Mouse (Mus musculus) heart, adult 18-20 months (tissue): ENCODE results near the gene Gm42791. TPM values are rescaled to one million over a fixed set of nuclear protein-coding genes. Genes with fewer than 3 reads are reported as not detected.

Experiments
- DNase-seq, 2 experiments: peaks; one replicate each; pipeline ENCODE4 v3.0.0; 2021 to 2022; ENCODE audit warnings: mixed read lengths in 1 of 2
- total RNA-seq, 2 experiments: library from RNA; stranded (reverse); gene quantifications; 2 replicates each; pipeline ENCODE4 v1.2.3; 2021

Gene Gm42791
- total RNA-seq, 2 experiments from 2014 or later = 2.7 to 5.3 TPM

DNA sequence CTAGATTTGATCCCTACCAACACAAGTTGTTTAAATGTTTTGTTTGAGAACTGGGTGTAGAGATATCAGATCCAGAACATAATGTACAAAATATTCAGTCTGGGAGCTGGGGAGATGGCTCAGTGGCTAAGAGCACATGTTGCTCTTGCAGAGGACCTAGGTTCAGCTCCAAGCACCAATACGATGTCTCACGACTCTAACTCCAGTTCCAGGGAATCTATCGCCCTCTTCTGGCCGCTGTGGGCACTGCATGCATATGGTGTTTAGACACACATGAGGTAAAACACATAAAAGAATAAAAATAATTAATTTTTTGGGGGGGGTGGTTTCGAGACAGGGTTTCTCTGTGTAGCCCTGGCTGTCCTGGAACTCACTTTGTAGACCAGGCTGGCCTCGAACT is 42.5 kb downstream of the Gm42791 start:
- DNase-seq = peak; percentile 20 to 73

DNA sequence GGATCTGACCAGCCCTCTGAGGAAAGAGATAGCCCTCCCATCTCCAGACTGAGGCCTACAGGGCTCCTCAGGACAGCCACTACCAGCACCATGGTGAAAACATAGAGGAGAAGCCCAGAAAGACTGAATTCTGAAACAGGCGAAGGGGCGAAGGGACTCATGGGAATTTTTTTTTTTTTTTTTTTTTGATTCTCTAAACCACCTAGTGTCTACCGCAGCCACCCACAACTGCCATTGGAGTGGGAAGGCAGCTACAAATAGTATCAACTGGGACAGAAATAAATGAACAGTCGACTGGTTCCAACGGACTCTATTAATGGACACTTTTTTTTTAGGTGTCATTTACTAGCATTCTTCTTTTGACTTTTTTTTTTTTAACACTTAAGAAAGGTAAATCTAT is 43.6 kb downstream of the Gm42791 start:
- no peak for DNase-seq

GRCm38 (mm10) chr5:148950064-148950463 is 44.9 kb downstream of the Gm42791 start:
- DNase-seq = no peak

GRCm38 (mm10) chr5:148948577-148948976 is 46.4 kb downstream of the Gm42791 start:
- DNase-seq = no peak

- no peak for DNase-seq
Measured at GRCm38 (mm10) chr5:148947412-148947811, 47.5 kb downstream of the Gm42791 start.

DNA sequence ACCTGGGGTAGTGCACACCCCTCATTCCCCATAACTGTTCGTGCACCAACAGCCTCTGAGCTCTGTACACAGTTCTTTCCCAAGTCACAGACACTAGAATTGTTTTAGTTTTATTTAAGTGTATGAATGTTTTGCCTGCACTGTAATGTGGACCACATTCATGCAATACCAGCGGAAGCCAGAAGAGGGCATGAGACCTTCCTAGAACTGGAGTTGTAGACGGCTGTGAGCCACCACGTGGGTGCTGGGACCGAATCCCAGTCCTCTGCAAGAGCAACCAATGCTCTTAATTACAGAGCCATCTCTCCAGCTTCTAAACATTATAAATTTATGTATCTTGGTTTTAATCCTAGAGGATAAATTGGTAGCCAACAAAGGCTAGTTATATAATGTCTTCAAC is 48.2 kb downstream of the Gm42791 start:
- DNase-seq = peak in 1 of 2 experiments; percentile 66

- DNase-seq = no peak
Measured at GRCm38 (mm10) chr5:148945735-148946134, 49.2 kb downstream of the Gm42791 start.

GRCm38 (mm10) chr5:148944024-148944423 is 50.9 kb downstream of the Gm42791 start:
- DNase-seq = no peak

DNA sequence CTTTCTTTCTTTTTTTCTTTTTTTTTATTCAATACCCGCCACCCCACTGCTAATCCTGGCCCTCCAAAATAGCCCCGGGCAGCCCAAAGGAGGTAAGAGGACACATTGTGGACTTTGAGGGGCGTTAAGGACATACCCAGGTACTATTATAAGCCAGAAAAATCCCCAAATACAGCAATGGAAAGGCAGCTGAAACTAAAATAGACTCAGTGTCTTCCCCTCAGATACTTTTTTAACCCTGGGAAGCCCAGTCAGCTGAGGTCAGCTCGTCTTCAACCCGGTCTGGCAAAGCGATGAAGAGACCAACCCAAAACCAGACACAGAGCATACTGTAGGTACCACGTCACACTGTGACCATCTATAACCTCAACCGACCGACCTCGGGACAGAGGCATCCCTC is 51.5 kb downstream of the Gm42791 start:
- no peak for DNase-seq

DNA sequence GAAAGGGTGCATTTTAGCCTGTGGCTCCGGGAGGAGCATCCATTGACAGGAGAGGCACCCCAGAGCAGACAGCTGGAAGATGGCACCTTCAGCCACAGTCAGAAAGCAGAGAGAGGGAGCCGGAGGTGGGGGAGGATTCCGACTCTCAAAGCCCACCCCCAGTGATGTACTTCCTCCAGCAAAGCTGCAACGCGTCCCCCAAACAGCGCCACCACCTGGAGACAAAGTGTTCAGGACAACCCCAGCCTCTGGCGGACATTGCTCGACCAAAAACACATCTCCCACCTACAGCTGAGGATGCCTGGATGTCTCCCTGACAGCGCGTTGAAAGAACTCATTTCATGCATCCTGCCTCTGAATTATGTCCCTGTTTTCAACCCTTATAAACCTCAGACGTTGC is 52.0 kb downstream of the Gm42791 start:
- no peak for DNase-seq

DNA sequence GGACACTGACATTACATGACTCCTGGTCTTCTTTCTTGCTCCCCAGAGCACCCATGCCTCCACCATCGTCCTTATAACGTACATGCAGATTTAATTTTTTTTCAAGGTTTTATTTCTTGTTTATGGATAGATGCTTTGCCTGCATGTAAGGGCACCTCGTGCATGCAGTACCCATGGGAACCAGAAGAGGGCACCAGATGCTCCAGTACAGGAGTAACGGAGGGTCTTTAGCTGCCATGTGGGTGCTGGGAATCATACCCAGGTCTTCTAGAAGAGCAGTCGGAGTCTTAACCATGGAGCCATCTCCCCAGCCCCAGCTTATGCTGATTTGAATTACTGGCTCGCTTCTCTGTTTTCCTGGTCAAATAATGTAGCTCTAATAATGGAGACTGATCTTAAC is 52.6 kb downstream of the Gm42791 start:
- DNase-seq = no peak

DNA sequence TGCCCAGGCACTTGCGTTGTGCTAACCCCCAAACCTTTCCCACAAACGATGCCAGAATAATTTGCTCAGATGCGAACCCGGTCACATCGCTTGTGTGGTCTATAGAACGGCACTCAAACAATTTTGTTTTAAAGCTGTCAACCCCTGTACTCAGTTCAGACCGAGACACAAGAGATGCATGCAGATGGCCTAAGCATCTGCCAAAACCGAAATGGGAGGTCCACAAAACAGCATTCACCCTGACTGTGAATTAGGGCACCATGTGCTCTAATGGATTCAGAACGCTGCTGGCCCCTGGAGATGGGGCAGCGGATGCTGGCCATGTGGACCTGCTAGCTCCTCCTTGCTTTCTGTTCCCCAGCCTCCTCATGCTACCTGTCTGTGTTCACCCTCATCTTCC is 53.1 kb downstream of the Gm42791 start:
- no peak for DNase-seq

DNA sequence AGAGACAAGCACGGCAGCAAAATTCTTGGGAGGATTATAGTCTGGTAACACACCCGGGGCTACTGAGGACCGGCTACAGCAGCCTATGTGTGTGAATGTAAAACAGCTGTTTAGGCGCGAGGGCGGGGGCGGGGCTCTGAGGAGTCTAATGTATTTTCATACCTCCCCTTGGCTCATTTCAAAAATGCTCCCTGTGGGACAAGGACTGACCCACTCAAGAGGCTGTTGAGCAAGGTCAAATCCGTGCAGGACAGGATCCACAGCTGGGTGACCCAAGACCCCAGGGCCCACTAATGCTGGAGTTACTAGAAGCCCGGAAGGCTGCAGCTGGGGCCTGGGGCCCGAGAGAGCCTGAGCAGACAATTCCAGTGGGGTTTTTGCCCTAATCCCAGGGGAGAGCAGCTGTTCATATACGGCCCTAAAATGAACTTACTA is 55.0 kb downstream of the Gm42791 start:
- no peak for DNase-seq

- DNase-seq = no peak
Measured at GRCm38 (mm10) chr5:148936516-148936951, 58.4 kb downstream of the Gm42791 start.

DNA sequence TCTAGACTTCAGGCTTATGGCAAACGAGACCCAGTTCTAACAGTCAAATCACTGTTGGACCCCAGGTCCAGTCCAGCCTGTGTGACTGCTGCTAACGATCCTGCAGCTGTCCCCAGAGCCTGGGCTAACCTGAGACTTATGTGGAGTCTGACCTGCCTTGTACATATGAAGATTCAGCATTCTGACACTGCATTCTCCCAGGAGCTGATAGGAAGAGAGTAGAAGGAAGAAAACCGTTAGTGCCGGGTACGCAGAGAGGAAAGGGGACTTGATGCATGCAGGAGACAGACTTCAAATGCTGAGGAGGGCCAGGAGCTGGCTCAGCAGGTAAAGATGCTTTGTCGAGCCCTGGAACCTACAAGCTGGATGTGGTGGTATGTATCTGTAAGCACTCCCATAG is 59.1 kb downstream of the Gm42791 start:
- DNase-seq = no peak

DNA sequence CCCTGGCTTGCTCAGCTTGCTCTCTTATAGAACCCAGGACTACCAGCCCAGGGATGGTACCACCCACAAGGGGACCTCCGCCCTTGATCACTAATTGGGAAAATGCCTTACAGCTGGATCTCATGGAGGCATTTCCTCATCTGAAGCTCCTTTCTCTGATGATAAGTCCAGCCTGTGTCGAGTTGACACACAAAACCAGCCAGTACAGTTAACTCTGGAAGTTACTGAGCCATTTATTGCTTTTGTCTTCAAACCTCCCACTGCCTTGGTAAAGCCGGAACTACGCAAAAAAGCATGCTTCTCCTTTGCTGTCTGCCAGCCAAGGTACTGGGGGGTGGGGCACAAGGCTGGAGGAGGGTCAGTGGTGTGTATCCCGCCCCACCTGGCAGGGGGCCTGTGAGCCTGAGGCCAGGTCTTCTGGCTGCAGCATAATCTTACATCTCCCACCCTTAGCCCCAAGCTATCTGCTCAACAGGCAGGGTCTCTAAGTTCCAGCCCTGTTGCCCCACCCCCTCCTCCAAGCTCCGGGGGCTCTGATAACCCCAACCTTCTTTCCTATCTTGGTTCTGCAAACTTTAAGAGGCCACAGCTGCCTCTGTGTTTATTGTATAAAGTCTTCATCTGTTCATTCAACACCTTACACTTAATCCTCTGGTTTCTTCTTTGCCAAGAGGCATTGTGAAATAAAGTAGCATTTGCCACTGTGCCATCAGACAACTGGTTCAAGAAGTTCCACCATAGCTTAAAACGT is 59.7 kb downstream of the Gm42791 start:
- DNase-seq = no peak

DNA sequence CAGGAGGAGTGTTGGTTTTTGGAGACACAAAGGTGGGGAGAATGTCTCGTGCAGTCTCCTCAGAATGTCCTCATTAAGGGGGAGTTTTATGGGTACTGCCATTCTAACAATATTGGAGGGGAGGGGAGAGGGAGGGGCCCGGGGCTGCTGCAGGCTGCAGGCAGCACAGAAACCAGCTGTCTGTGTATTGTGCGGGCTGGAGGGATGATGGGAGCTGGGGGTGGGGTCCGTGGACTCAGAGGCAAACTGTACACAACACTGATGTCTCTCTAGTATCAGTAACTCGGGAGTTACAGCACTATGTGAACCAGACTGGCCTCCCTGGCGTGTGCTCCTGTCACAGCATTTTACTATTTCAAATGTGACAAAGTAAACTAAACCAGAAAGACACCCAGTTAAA is 60.5 kb downstream of the Gm42791 start:
- DNase-seq = no peak

DNA sequence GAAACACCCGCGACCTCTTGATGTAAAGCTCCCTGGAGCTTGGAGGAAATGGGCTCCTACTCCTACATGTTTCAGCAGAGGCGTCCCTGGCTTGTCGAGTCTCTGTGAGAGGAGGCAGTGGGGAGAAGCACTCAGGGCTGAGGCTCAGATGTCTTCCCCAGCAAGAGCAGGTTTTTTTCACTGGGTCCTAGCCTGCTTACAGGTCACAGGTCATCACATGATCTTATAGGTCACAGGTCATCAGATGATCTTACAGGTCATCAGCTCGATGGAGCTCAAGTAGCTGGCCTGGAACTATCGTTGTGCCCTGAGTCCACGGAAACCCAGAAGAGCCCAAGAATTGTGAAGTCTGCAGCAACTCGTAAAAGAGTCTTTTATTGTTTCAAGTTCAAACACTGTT is 61.2 kb downstream of the Gm42791 start:
- DNase-seq = no peak

GRCm38 (mm10) chr5:148931301-148931700 is 63.6 kb downstream of the Gm42791 start:
- DNase-seq = no peak

GRCm38 (mm10) chr5:148929116-148929449 is 65.9 kb downstream of the Gm42791 start, which contains the start of gene Katnal1:
Gene Katnal1 (minus strand): TSS chr5:148929320.
- DNase-seq = no peak

DNA sequence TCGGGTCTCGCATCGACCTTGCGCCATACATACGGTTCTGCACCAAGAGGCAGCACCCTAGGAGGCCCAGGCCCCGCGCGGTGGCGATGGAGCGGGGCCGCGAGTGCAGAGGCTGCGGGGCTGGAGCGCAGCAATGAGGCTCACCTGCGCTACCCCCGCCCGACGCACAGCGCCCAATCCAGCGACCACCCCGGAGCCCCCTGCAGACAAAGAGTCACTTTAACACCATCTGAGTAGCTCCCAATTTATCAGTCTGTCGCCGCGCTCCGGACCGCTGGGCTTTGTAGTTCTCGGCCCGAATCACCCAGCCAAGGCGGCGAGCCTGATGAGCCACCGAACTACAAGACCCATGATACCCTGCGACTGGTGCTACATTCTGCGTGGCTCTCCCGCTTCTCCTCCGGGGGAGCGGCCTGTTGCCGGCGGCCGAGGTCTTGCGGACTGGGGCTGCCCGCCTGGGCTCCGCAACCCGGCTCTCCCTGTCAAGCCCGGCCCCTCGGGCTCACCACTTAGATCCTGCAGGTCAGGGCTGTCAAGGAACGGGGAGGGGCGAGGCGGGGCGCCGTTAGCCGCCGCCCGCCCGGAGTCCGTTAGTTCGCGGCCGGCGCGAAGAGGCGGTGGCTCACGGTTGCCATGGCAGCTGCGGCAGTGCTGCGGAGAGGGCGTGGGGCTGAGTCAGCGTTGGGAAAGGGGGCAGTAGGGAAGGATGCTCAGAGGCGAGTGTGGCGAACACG is 66.4 kb downstream of the Gm42791 start:
- peak; percentile 96 for DNase-seq

DNA sequence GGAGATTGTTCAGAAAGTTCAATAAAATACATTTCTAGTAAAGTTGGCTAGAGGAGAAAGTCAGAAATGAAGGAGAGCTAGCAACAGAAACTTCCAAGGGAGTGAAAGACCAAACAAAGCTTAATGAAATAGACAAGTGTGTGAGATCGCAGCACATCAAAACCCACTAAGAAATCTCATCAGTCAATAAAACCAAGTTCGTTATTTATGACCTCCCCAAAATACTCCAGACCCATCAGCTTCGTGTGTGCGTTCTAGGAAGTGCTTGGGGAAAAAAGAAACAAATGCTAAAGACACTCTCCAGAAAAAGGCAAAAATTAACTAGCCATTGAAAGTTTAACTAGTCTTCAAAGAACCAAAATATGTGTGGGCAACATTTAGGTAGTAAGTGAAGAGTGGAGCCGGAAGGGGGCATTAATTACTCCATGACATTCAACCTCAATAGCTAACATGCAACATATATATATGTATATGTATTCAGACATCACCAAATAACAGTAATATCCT is 67.2 kb downstream of the Gm42791 start:
- DNase-seq = no peak

DNA sequence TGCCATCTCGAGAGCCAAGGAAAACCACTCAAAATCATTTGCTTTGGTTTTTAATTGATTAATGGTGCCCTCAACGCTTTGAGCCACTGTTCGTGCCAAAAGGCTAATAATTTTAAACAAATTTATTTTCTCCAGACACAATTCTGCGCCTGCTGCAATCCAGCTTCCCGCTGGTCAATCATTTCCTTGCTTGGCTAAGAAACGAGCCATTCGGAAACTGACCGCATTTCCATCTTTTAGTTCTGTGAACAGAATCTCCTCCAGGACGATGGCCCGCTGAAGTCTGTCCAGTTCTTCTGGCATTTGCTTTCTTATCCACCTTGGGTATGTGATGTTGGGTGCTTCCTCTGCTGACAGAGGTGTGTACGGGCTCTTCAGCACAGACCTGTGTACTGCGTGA is 70.4 kb downstream of the Gm42791 start:
- DNase-seq = no peak

- DNase-seq = no peak
Measured at GRCm38 (mm10) chr5:148924051-148924450, 70.9 kb downstream of the Gm42791 start.
